In the genomic region with DNA sequence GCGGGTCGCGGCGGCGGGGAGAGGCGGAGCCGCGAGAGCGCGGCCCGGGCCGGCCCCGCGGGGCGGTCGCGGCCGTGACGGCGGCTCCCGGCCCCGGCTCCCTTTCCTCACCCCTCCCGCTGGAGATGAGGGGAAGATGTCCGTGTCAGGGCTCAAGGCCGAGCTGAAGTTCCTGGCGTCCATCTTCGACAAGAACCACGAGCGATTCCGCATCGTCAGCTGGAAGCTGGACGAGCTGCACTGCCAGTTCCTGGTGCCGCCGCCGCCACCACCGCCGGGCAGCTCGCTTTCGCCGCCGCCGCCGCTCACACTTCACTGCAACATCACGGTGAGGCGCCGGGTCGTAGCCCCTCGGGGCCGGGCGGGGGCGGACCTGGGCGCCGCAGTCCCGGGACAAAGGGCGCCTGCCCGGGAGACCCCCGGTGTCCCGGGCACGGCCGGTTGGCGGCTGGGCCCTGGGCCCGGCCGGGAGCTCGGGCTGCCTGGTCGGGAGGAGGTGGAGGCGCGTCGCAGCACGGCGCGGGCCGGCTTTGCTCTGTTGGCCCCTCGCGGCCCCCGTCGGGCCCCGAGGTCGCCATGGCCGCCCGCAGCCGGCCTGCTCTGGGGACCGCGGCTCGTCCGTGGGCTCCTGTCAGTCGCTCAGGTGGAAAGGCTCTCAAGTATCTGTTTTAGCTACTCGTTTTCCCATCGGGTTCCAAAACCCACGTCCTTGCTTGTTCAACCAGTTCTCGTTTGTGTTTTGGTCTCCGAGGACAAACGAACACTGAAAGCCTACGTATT, we compare ENCODE assay signal across 8 mouse cellular contexts. TPM values are rescaled to one million over a fixed set of nuclear protein-coding genes. Genes with fewer than 3 reads are reported as not detected.
DNase-seq lines count a peak whose midpoint lies in the region; ATAC-seq and TF ChIP-seq lines count a peak whose summit lies in the region.

No protein-coding gene starts in this region.

- peak overlapping the region; percentile 82 for H3K9ac ChIP-seq in ES-Bruce4 (ENCODE audit: low read depth, poor library complexity, severe bottlenecking)
- peak overlapping the region; percentile 91 for H3K9ac ChIP-seq in forebrain, embryonic 11.5 days (ENCODE audit: low read length)
- peak overlapping the region; percentile 85 for H3K9ac ChIP-seq in lung, embryonic 15.5 days
- peak overlapping the region; percentile 85 for H3K9ac ChIP-seq in neural tube, embryonic 15.5 days (replicated peaks)

- H3K4me3 ChIP-seq in ES-Bruce4 (ENCODE audit: low read depth, low read length) = peak overlapping the region; percentile 95
- H3K4me3 ChIP-seq in forebrain, embryonic 11.5 days (ENCODE audit: low read depth, low read length) = peak overlapping the region; percentile 81
- peak overlapping the region; percentile 98 for H3K4me3 ChIP-seq in lung, embryonic 15.5 days
- H3K4me3 ChIP-seq in neural tube, embryonic 15.5 days (replicated peaks) = peak overlapping the region; percentile 95

- no peak for TF ChIP-seq EP300 in ES-Bruce4 (IDR thresholded peaks at IDR 0.05; ENCODE audit: insufficient read depth, low read depth, low read length)

- peak; percentile 76 for ATAC-seq in forebrain, embryonic 11.5 days (replicated peaks; ENCODE audit: low FRiP score)
- peak; percentile 74 for ATAC-seq in lung, embryonic 15.5 days (ENCODE audit: borderline replicate concordance, extremely low read depth, low FRiP score, low TSS enrichment)
- ATAC-seq in neural tube, embryonic 15.5 days (ENCODE audit: low FRiP score) = peak; percentile 68

- peak; percentile 69 for DNase-seq in brain, adult 2 months (ENCODE audit: low read depth, low spot score)
- peak; percentile 79 for DNase-seq in forebrain, embryonic 11.5 days (ENCODE audit: low spot score)
- peak; percentile 59 to 68 for DNase-seq in heart, postnatal 14 days
- peak; percentile 62 to 78 for DNase-seq in kidney, postnatal 4 days
- DNase-seq in testis, postnatal 14 days (ENCODE audit: low spot score) = peak; percentile 70

- under 1% methylated on average over 75 of the region's 93 CpGs for WGBS in forebrain, embryonic 11.5 days
- under 1% methylated on average over 92 of the region's 93 CpGs for WGBS in lung, embryonic 15.5 days
- WGBS in neural tube, embryonic 15.5 days = under 1% methylated on average over 73 of the region's 93 CpGs

- TF ChIP-seq CTCF in ES-Bruce4 (IDR thresholded peaks at IDR 0.05; ENCODE audit: low read depth, low read length) = no peak

- H3K4me2 ChIP-seq in forebrain, embryonic 11.5 days (ENCODE audit: low read depth, low read length, severe bottlenecking) = peak overlapping the region; percentile 85
- H3K4me2 ChIP-seq in lung, embryonic 15.5 days = peak overlapping the region; percentile 85
- H3K4me2 ChIP-seq in neural tube, embryonic 15.5 days = peak overlapping the region; percentile 91

- intact Hi-C loops in heart, postnatal 14 days (cut with DNase I) = loop anchor here (5.0 kb wide), 2 partner anchors 58 to 163 kb away; a partner anchor contains a TSS

- H3K9me3 ChIP-seq in ES-Bruce4 (replicated peaks; ENCODE audit: control insufficient read depth, insufficient read depth, low read length, poor library complexity, severe bottlenecking) = no peaks in the 10 kb centered on the region
- H3K9me3 ChIP-seq in forebrain, embryonic 11.5 days (ENCODE audit: control insufficient read depth, low read length) = no peaks in the 10 kb centered on the region
- no peaks in the 10 kb centered on the region for H3K9me3 ChIP-seq in lung, embryonic 15.5 days
- H3K9me3 ChIP-seq in neural tube, embryonic 15.5 days (replicated peaks) = no peaks in the 10 kb centered on the region

- peaks cover 2% of the 10 kb centered on the region for H3K4me1 ChIP-seq in ES-Bruce4 (ENCODE audit: control insufficient read depth, insufficient read depth, low read length)
- H3K4me1 ChIP-seq in forebrain, embryonic 11.5 days (replicated peaks; ENCODE audit: control insufficient read depth, insufficient read depth, low read length) = peaks cover 7% of the 10 kb centered on the region; the same call in 1 of the 2 replicates
- peaks cover 14% of the 10 kb centered on the region for H3K4me1 ChIP-seq in lung, embryonic 15.5 days
- H3K4me1 ChIP-seq in neural tube, embryonic 15.5 days = peaks cover 28% of the 10 kb centered on the region

- no peak overlapping the region for H3K27ac ChIP-seq in ES-Bruce4 (ENCODE audit: insufficient read depth, low read length)
- H3K27ac ChIP-seq in forebrain, embryonic 11.5 days (ENCODE audit: low read depth, low read length) = peak overlapping the region; percentile 78
- H3K27ac ChIP-seq in lung, embryonic 15.5 days = peak overlapping the region; percentile 78
- H3K27ac ChIP-seq in neural tube, embryonic 15.5 days (replicated peaks) = peak overlapping the region; percentile 86

- no peaks in the 10 kb centered on the region for H3K27me3 ChIP-seq in ES-Bruce4 (ENCODE audit: control insufficient read depth, insufficient read depth, low read length, poor library complexity, severe bottlenecking)
- no peaks in the 10 kb centered on the region for H3K27me3 ChIP-seq in forebrain, embryonic 11.5 days (ENCODE audit: control insufficient read depth, insufficient read depth, low read length)
- H3K27me3 ChIP-seq in lung, embryonic 15.5 days = no peaks in the 10 kb centered on the region
- H3K27me3 ChIP-seq in neural tube, embryonic 15.5 days (replicated peaks) = no peaks in the 10 kb centered on the region

- H3K36me3 ChIP-seq in ES-Bruce4 (ENCODE audit: control insufficient read depth, insufficient read depth, low read length, poor library complexity, severe bottlenecking) = peaks cover 6% of the 10 kb centered on the region
- H3K36me3 ChIP-seq in forebrain, embryonic 11.5 days (ENCODE audit: control insufficient read depth, insufficient read depth, low read length) = no peaks in the 10 kb centered on the region
- H3K36me3 ChIP-seq in lung, embryonic 15.5 days = no peaks in the 10 kb centered on the region
- H3K36me3 ChIP-seq in neural tube, embryonic 15.5 days = no peaks in the 10 kb centered on the region

- no peak for TF ChIP-seq POLR2A in ES-Bruce4 (IDR thresholded peaks at IDR 0.05; ENCODE audit: insufficient read depth, low read length)

RNA-seq across cellular contexts. Expression of a gene that starts 1.0 kb away (rescaled TPM):
- 59.6 and 72.4 TPM in 2 replicates for polyA plus RNA-seq in ES-Bruce4 (2011; ENCODE audit: insufficient read depth, insufficient read length, low read depth, missing spikeins)
- 46.1 and 49.4 TPM in 2 replicates for polyA plus RNA-seq in forebrain, embryonic 11.5 days (2014; fragmentation: Nextera tagmentation; extraction: Ambion mirVana)
- total RNA-seq in heart, postnatal 14 days (2021) = 10 to 100 TPM; 25.1 to 26.3 TPM
- 35.1 and 37.4 TPM in 2 replicates for polyA plus RNA-seq in lung, embryonic 15.5 days (2015; fragmentation: Nextera tagmentation; extraction: Ambion mirVana)
- polyA plus RNA-seq in neural tube, embryonic 15.5 days (2015; fragmentation: Nextera tagmentation; extraction: Ambion mirVana) = 43.3 and 43.4 TPM in 2 replicates

RNA-seq across cellular contexts. Expression of a gene that starts 59.0 kb away (rescaled TPM):
- polyA plus RNA-seq in ES-Bruce4 (2011; ENCODE audit: insufficient read depth, insufficient read length, low read depth, missing spikeins) = 93.0 and 102 TPM in 2 replicates
- polyA plus RNA-seq in forebrain, embryonic 11.5 days (2014; fragmentation: Nextera tagmentation; extraction: Ambion mirVana) = 87.5 and 87.8 TPM in 2 replicates
- 10 to 100 TPM; 30.8 to 32.9 TPM for total RNA-seq in heart, postnatal 14 days (2021)
- 57.2 and 64.1 TPM in 2 replicates for polyA plus RNA-seq in lung, embryonic 15.5 days (2015; fragmentation: Nextera tagmentation; extraction: Ambion mirVana)
- polyA plus RNA-seq in neural tube, embryonic 15.5 days (2015; fragmentation: Nextera tagmentation; extraction: Ambion mirVana) = 78.8 and 80.1 TPM in 2 replicates
